Mouse (Mus musculus): ENCODE results near the gene Hspb9. TPM values are rescaled to one million over a fixed set of nuclear protein-coding genes. Genes with fewer than 3 reads are reported as not detected.

Gene Hspb9
- total RNA-seq, 2 experiments from 2014 or later, result not detected

DNA sequence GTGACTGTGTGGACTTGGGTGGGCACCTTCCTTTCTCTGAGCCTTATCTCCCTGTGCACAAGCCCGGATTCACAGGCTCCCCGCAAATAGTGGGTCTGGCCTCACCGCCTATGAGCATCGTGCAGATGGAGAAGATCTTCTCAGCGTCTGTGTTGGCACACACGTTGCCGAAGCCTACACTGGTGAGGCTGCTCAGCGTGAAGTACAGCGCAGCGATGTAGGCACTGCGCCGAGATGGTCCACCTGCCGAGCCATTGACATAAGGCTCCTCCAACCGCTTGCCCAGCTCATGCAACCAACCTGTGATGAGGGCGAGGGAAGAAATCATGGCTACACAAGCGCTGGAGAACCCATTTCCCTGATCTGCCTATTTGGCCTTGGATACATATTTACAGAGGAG is 36.5 kb downstream of the Hspb9 start:
- peak in 1 of 2 experiments; percentile 58 for DNase-seq (ENCODE audit: low spot score in 2 of 2)
- intact Hi-C loops (cut with DNase I), result no loop called here

GRCm38 (mm10) chr11:100752294-100752693 is 38.6 kb downstream of the Hspb9 start:
- intact Hi-C loops (cut with DNase I), result no loop called here
- peak in 1 of 2 experiments; percentile 63 for DNase-seq (ENCODE audit: low spot score in 2 of 2)

GRCm38 (mm10) chr11:100754021-100754692 is 40.5 kb downstream of the Hspb9 start:
- intact Hi-C loops (cut with DNase I), result no loop called here
- peak; percentile 75 to 91 for DNase-seq (ENCODE audit: low spot score in 2 of 2)

DNA sequence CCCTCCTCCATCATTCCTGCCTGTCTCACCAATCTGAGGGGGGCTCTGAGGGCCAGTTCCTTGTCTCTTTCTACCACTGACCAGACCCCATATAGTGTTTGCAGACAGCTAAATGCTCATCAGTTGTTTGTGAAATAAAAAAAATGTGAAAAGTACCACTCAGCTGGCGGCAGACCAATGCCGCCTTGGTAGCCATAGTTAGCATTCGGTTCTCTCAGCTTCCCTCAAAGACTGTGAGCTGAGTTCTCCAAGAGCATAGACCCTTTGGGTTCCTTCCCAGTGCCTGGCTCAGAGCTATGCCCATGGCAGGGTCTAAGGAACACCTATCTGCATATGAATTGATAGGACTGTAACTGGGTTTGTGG is 41.0 kb downstream of the Hspb9 start:
- intact Hi-C loops (cut with DNase I), result no loop called here
- peak; percentile 36 to 90 for DNase-seq (ENCODE audit: low spot score in 2 of 2)

- no peak for DNase-seq (ENCODE audit: low spot score in 2 of 2)
- intact Hi-C loops (cut with DNase I), result no loop called here
Measured at GRCm38 (mm10) chr11:100756476-100756875, 42.8 kb downstream of the Hspb9 start.

- intact Hi-C loops (cut with DNase I), result no loop called here
- no peak for DNase-seq (ENCODE audit: low spot score in 2 of 2)
Measured at GRCm38 (mm10) chr11:100757566-100757965, 43.9 kb downstream of the Hspb9 start.

- DNase-seq (ENCODE audit: low spot score in 2 of 2), result peak in 1 of 2 experiments; percentile 40
Measured at GRCm38 (mm10) chr11:100758707-100759610, 45.3 kb downstream of the Hspb9 start.

GRCm38 (mm10) chr11:100759611-100760233 is 46.1 kb downstream of the Hspb9 start, which contains the start of gene Kcnh4:
TSS of gene Kcnh4 (minus strand) at chr11:100759942.
- DNase-seq (ENCODE audit: low spot score in 2 of 2), result peak; percentile 90 to 98
- intact Hi-C loops (cut with DNase I), result loop anchor here (1.0 to 2.0 kb wide), 3 partner anchors 21 to 189 kb away; partner anchors contain the start of gene Rab5c

More at GRCm38 (mm10) chr11:100758707-100759610, 45.3 kb downstream of the Hspb9 start:
- intact Hi-C loops (cut with DNase I), result loop anchor here (1.0 kb wide), 1 partner anchor 40 kb away; no protein-coding TSS in a partner anchor

DNA sequence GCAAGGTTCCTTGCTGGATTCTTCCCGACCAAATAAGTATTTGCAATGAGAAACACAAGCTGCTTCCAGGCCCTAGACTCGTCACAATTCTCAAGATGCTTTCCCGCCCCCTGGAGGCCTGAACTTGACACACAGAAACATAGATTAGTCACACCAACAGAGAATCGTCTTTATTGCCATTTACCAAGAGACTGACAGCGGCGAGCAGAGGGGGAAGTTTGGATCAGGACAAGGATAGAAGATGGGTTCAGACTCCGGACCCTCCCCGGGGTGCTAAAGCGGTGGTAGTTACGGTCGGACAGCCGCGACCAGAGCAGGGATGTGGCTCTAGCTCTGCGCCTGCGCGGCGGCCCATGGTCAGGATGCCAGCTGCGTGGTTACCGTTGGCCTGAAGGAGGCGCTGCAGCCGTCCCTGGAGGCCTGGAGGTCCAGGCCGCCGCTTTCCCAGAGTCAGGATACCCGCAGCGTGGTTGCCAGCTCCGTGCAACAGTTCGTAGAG is 47.9 kb downstream of the Hspb9 start:
- DNase-seq (ENCODE audit: low spot score in 2 of 2), result peak; percentile 89 to 91
- intact Hi-C loops (cut with DNase I), result loop anchor here (1.0 to 2.0 kb wide), 4 partner anchors 23 to 196 kb away; partner anchors contain the start of gene Rab5c

- no peak for DNase-seq (ENCODE audit: low spot score in 2 of 2)
- intact Hi-C loops (cut with DNase I), result no loop called here
Measured at GRCm38 (mm10) chr11:100762831-100763230, 49.2 kb downstream of the Hspb9 start, which contains the start of gene Hcrt. TSS of gene Hcrt (minus strand) at chr11:100762931.

Other genes with a start within 250 kb of the Hspb9 start
- 100 to 1,000 TPM in 1 of 2 experiments, 10 to 100 TPM in 1; 97.7 to 102 TPM for gene Klhl11, start 241.1 kb upstream of the Hspb9 start, total RNA-seq (2021)
- gene Acly, start 185.8 kb upstream of the Hspb9 start, total RNA-seq (2021), result 100 to 1,000 TPM; 114 to 124 TPM
- 1 to 10 TPM in 1 of 2 experiments, under 1 TPM in 1; 0.55 to 1.3 TPM for gene Ttc25, start 168.2 kb upstream of the Hspb9 start, total RNA-seq (2021)
- gene Cnp, start 138.9 kb upstream of the Hspb9 start, total RNA-seq (2021), result 100 to 1,000 TPM; 207 to 230 TPM
- gene Nkiras2, start 94.6 kb upstream of the Hspb9 start, total RNA-seq (2021), result 10 to 100 TPM; 13.7 to 14.7 TPM
- 100 to 1,000 TPM; 231 to 258 TPM for gene Dnajc7, start 93.7 kb upstream of the Hspb9 start, total RNA-seq (2021)
- gene Zfp385c, start 21.4 kb upstream of the Hspb9 start, total RNA-seq (2021), result under 1 TPM; 0.16 to 0.30 TPM
- 1 to 10 TPM; 1.9 to 2.6 TPM for gene Dhx58, start 9.6 kb upstream of the Hspb9 start, total RNA-seq (2021)
- 10 to 100 TPM; 58.9 to 59.4 TPM for gene Kat2a, start 1.4 kb upstream of the Hspb9 start, total RNA-seq (2021)
- gene Rab5c, start 24.4 kb downstream of the Hspb9 start, total RNA-seq (2021), result 100 to 1,000 TPM; 152 to 158 TPM
- gene Kcnh4, start 46.1 kb downstream of the Hspb9 start, total RNA-seq (2021), result 10 to 100 TPM; 10.2 to 16.6 TPM
- gene Hcrt, start 49.1 kb downstream of the Hspb9 start, total RNA-seq (2021), result 10 to 100 TPM in 1 of 2 experiments, not detected in 1; 27.1 TPM
- gene Ghdc, start 57.1 kb downstream of the Hspb9 start, total RNA-seq (2021), result 1 to 10 TPM; 6.3 to 9.7 TPM
- gene Stat5b, start 136.9 kb downstream of the Hspb9 start, total RNA-seq (2021), result 10 to 100 TPM; 20.1 to 23.1 TPM
- 1 to 10 TPM; 2.1 to 2.2 TPM for gene Stat5a, start 145.5 kb downstream of the Hspb9 start, total RNA-seq (2021)
- 10 to 100 TPM; 44.1 to 45.0 TPM for gene Stat3, start 225.7 kb downstream of the Hspb9 start, total RNA-seq (2021)

All from left cerebral cortex, postnatal 25 days (tissue).